Mouse (Mus musculus) left cerebral cortex, adult 18-20 months (tissue): ENCODE measurements at regions not wholly inside any gene's neighbourhood (a gene's known extent, or its start where the extent isn't known, plus 50 kb on each side); places are given as distances from the start of the nearest gene placed in this dataset.
"Not testable (repeated sequence)": the region's sequence is repeated elsewhere in the genome, so short reads cannot be mapped to it uniquely, and the experiment has no call there.

Experiments used
- DNase-seq, 2 experiments: peaks; one replicate each; pipeline ENCODE4 v3.0.0; 2021 to 2022; ENCODE audit warnings: low spot score in 2 of 2, mixed read lengths in 1 of 2

GRCm38 (mm10) chr11:16559001-16559699, 50.9 kb upstream of the Sec61g start:
- no peak for DNase-seq

GRCm38 (mm10) chr11:16561727-16562126, 53.4 kb upstream of the Sec61g start:
- DNase-seq = no peak

GRCm38 (mm10) chr11:16589085-16589680, 80.9 kb upstream of the Sec61g start:
- no peak for DNase-seq

GRCm38 (mm10) chr11:16590541-16590940, 82.3 kb upstream of the Sec61g start:
- DNase-seq = no peak

- peak; percentile 6 to 34 for DNase-seq
Measured at GRCm38 (mm10) chr11:16591471-16591921, 83.2 kb upstream of the Sec61g start.

GRCm38 (mm10) chr11:16592006-16592405, 83.7 kb upstream of the Sec61g start:
- no peak for DNase-seq

GRCm38 (mm10) chr11:16592766-16593165, 84.5 kb upstream of the Sec61g start:
- DNase-seq = no peak

- no peak for DNase-seq
Measured at GRCm38 (mm10) chr11:16594832-16595231, 86.5 kb upstream of the Sec61g start.

- no peak for DNase-seq
Measured at GRCm38 (mm10) chr11:16597038-16597830, 89.0 kb upstream of the Sec61g start.

- no peak for DNase-seq
Measured at GRCm38 (mm10) chr11:16602947-16603346, 94.7 kb upstream of the Sec61g start.

- DNase-seq = no peak
Measured at GRCm38 (mm10) chr11:16606435-16607214, 98.3 kb upstream of the Sec61g start.

- not testable (repeated sequence) for DNase-seq
Measured at GRCm38 (mm10) chr11:16607900-16608422, 99.7 kb upstream of the Sec61g start.

GRCm38 (mm10) chr11:16611741-16612140, 103.5 kb upstream of the Sec61g start:
- DNase-seq = no peak

GRCm38 (mm10) chr11:16612524-16612923, 104.2 kb upstream of the Sec61g start:
- no peak for DNase-seq

- no peak for DNase-seq
Measured at GRCm38 (mm10) chr11:16619736-16620135, 111.5 kb upstream of the Sec61g start.

GRCm38 (mm10) chr11:16623694-16624093, 115.4 kb upstream of the Sec61g start:
- DNase-seq = no peak

- no peak for DNase-seq
Measured at GRCm38 (mm10) chr11:16627294-16628085, 119.2 kb upstream of the Sec61g start.

GRCm38 (mm10) chr11:16629410-16630129, 121.3 kb upstream of the Sec61g start:
- DNase-seq = no peak

GRCm38 (mm10) chr11:16635796-16636195, 116.2 kb upstream of the Egfr start:
- not testable (repeated sequence) for DNase-seq
